Mouse (Mus musculus) CH12.LX (cell line): Measurements from ENCODE around the gene Chst11.

Experiments used
- MYC ChIP-seq: IDR thresholded peaks from 2 replicates; pipeline ENCODE4 v1.6.1; 2011; ENCODE audit warnings: low read depth, mild to moderate bottlenecking, improper control_type of control experiment, low read length
- POLR2A ChIP-seq: IDR thresholded peaks from 2 replicates; pipeline ENCODE4 v1.6.1; 2011; ENCODE audit warnings: low read depth, mild to moderate bottlenecking, improper control_type of control experiment, low read length
- ZNF384 ChIP-seq: IDR thresholded peaks from 2 replicates; pipeline ENCODE4 v1.6.1; 2012; ENCODE audit warnings: low read depth, low read length, improper control_type of control experiment, inconsistent platforms

DNA sequence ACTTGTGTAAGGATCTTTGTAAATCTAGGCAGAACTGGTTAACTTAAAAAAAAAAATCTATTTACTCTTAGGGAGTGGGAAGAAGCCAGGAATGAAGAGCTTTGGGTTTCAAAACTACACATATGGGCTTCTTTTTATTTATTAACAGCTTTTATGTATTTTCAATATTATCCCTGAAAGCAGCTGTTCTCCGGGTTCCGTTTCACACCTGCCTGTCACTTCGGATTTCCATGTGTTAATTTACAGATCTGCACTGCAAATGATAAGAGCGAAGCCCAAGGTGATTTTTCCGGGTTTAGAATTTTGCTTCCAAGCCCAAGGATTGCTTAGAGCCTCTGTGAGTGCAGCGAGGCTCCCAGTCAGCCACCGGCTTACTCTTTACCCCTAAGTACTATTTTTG lies 223.1 kb downstream of the Chst11 start:
- TF ChIP-seq ZNF384 (no peak), MYC (no peak), POLR2A (no peak)
